Mouse (Mus musculus) ES-E14 (cell line): Measurements from ENCODE around the gene Pbdc1. TPM values are rescaled to one million over a fixed set of nuclear protein-coding genes. Genes with fewer than 3 reads are reported as not detected.
A peak's percentile ranks its signal among the peaks of the same experiment; 100 is the strongest.

Source experiments
- DNase-seq: peaks from one replicate; pipeline ENCODE4 v3.0.0-alpha.2; 2013; ENCODE audit warnings: low read depth, low spot score
- H3K27ac ChIP-seq: 2 replicates; pipeline ENCODE4 v1.5.1; 2012; ENCODE audit warnings: low read depth, mild to moderate bottlenecking, low read length, moderate library complexity, mixed read lengths; ENCODE audit not compliant: poor library complexity, insufficient read depth, severe bottlenecking
- H3K36me3 ChIP-seq: 2 replicates; pipeline ENCODE4 v1.6.1; 2012; ENCODE audit warnings: mild to moderate bottlenecking, low read length, moderate library complexity, mixed read lengths; ENCODE audit not compliant: control insufficient read depth, poor library complexity, insufficient read depth, severe bottlenecking
- H3K4me1 ChIP-seq, 2 experiments: fragments of 150-350 bp in 1 of 2; sonication (generic) in 1 of 2; 2 replicates each; pipeline ENCODE4 v1.6.1; 2012; ENCODE audit warnings: low read length in 2 of 2, mild to moderate bottlenecking in 1 of 2, mixed read lengths in 1 of 2; ENCODE audit not compliant: control insufficient read depth in 2 of 2, insufficient read depth in 2 of 2, poor library complexity in 1 of 2
- H3K4me3 ChIP-seq, 2 experiments: fragments of 150-350 bp in 1 of 2; sonication (generic) in 1 of 2; 2 replicates each; pipeline ENCODE4 v1.5.1; 2012; ENCODE audit warnings: low read length in 2 of 2, low read depth in 1 of 2, mild to moderate bottlenecking in 1 of 2, mixed read lengths in 1 of 2; ENCODE audit not compliant: insufficient read depth in 1 of 2, poor library complexity in 1 of 2, severe bottlenecking in 1 of 2
- H3K9ac ChIP-seq: 2 replicates; pipeline ENCODE4 v1.6.1; 2012; ENCODE audit warnings: low read depth, mild to moderate bottlenecking, low read length, mixed read lengths; ENCODE audit not compliant: poor library complexity, insufficient read depth, severe bottlenecking
- H3K9me3 ChIP-seq: fragments of 150-350 bp; sonication (generic); 2 replicates; pipeline ENCODE4 v1.6.1; 2012; ENCODE audit warnings: low read depth, mild to moderate bottlenecking, low read length; ENCODE audit not compliant: control insufficient read depth, insufficient read depth
- CHD2 ChIP-seq: IDR thresholded peaks from 2 replicates; pipeline ENCODE4 v1.6.1; 2014; ENCODE audit warnings: mild to moderate bottlenecking, low read depth, low read length, inconsistent platforms
- HCFC1 ChIP-seq: IDR thresholded peaks from 2 replicates; pipeline ENCODE4 v1.6.1; 2012; ENCODE audit warnings: low read length, inconsistent platforms, borderline replicate concordance; ENCODE audit not compliant: insufficient read depth
- MAFK ChIP-seq: IDR thresholded peaks from 2 replicates; pipeline ENCODE4 v1.6.1; 2014; ENCODE audit warnings: mild to moderate bottlenecking, low read depth, low read length, inconsistent platforms; ENCODE audit not compliant: insufficient read depth
- ZC3H11A ChIP-seq: IDR thresholded peaks from 2 replicates; pipeline ENCODE4 v1.6.1; 2012; ENCODE audit warnings: low read depth, mild to moderate bottlenecking, inconsistent platforms, low read length, borderline replicate concordance
- ZNF384 ChIP-seq: IDR thresholded peaks from 2 replicates; pipeline ENCODE4 v1.6.1; 2012; ENCODE audit warnings: low read depth, low read length, inconsistent platforms
- in situ Hi-C, 2 experiments: fragments of 600-800 bp; cut with MboI; formaldehyde crosslinking; loops; one replicate each; pipeline ENCODE4 v1.15.1; 2025; ENCODE audit warnings: low sequenced_read_pairs in 2 of 2, inconsistent platforms in 1 of 2; ENCODE audit not compliant: unreplicated experiment in 2 of 2
- total RNA-seq: library from RNA; depleted of rRNA; stranded (reverse); fragments of 300-350 nt; gene quantifications from 2 replicates; pipeline ENCODE4 v1.2.3, GENCODE M21; 2012; rRNA removed

Gene Pbdc1
- total RNA-seq, result 32.9 and 43.0 TPM in 2 replicates

DNA sequence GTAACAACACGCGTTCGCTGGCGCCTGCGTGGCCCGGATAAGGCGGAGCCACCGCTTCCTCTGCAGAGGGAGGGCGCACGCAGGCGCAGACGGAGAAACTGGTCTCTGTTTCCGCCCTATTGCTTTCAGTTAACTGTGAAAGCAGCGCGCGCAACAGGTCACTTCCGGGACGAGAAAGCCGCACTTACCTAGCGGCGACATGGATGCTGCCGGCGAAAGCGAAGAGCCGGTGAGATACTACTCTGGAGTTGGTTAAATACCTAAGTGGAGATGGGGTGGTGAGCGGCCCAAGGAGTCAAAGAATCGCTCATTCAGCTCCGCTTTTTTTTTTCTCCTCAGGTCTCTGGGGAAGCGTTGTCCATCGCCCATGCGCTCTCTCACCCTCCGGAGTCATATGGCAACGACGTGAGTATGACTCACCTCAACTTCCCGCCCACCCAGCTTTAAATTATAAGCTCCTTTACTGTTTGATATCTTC, at the start of gene Pbdc1:
TSS of gene Pbdc1 (plus strand) at position 142 of the 478 bp plus-strand sequence.
- Histone ChIP-seq H3K36me3 (peaks cover 3% of the 10 kb centered on the region; the same call in 1 of the 2 replicates), H3K27ac (peak within 1 kb of the TSS; percentile 57; the same call in 1 of the 2 replicates), H3K4me1 (no peaks in the 10 kb centered on the region), H3K4me3 (peak within 1 kb of the TSS; percentile 80 to 95), H3K9me3 (no peaks in the 10 kb centered on the region), H3K9ac (peak within 1 kb of the TSS; percentile 92)
- in situ Hi-C loops, result no loop called here
- DNase-seq, result peak; percentile 71
- TF ChIP-seq HCFC1 (no peak), ZNF384 (no peak), MAFK (no peak), ZC3H11A (no peak), CHD2 (no peak)

DNA sequence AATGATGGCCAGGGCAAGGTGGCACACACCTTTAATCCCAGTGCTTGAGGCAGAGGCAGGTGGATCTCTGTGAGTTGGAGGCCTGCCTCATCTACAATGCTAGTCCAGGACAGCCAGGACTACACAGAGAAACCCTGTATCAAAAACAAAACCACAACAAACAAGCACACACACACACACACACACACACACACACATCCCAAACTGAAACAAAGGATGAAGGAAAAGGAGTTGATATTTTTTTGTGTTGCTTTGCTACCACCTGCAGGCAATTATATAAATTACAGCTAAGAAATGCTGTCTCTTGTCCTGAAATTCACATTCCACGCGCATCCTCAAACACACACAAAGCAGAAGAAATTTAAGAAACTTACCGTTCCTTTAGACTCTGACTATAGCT, 41.9 kb upstream of the Pbdc1 start:
- Histone ChIP-seq H3K4me3 (no peak overlapping the region), H3K36me3 (no peaks in the 10 kb centered on the region), H3K9ac (no peak overlapping the region), H3K9me3 (no peaks in the 10 kb centered on the region), H3K4me1 (no peaks in the 10 kb centered on the region), H3K27ac (no peak overlapping the region)
- DNase-seq, result peak; percentile 2
- in situ Hi-C loops, result no loop called here
- TF ChIP-seq CHD2, result no peak
- TF ChIP-seq HCFC1, result no peak
- TF ChIP-seq MAFK, result no peak
- no peak for TF ChIP-seq ZNF384
- no peak for TF ChIP-seq ZC3H11A

- H3K36me3 ChIP-seq, result peaks cover 8% of the 10 kb centered on the region
- no peak overlapping the region for H3K9ac ChIP-seq
- no peak overlapping the region for H3K27ac ChIP-seq
- no peaks in the 10 kb centered on the region for H3K9me3 ChIP-seq
- no peak for TF ChIP-seq ZNF384
- TF ChIP-seq HCFC1, result no peak
- TF ChIP-seq ZC3H11A, result no peak
- no peak for TF ChIP-seq CHD2
- TF ChIP-seq MAFK, result no peak
- H3K4me1 ChIP-seq, result no peaks in the 10 kb centered on the region
- in situ Hi-C loops, result no loop called here
- H3K4me3 ChIP-seq, result no peak overlapping the region
- no peak for DNase-seq
Observed at GRCm38 (mm10) chrX:105064294-105064693, 15.3 kb upstream of the Pbdc1 start.

GRCm38 (mm10) chrX:105064801-105065200, 14.8 kb upstream of the Pbdc1 start:
- TF ChIP-seq CHD2 (no peak), MAFK (no peak), ZNF384 (no peak), ZC3H11A (no peak), HCFC1 (no peak)
- no peak for DNase-seq
- Histone ChIP-seq H3K36me3 (peaks cover 5% of the 10 kb centered on the region), H3K27ac (no peak overlapping the region), H3K9me3 (no peaks in the 10 kb centered on the region), H3K4me3 (no peak overlapping the region), H3K9ac (no peak overlapping the region), H3K4me1 (no peaks in the 10 kb centered on the region)
- in situ Hi-C loops, result no loop called here

DNA sequence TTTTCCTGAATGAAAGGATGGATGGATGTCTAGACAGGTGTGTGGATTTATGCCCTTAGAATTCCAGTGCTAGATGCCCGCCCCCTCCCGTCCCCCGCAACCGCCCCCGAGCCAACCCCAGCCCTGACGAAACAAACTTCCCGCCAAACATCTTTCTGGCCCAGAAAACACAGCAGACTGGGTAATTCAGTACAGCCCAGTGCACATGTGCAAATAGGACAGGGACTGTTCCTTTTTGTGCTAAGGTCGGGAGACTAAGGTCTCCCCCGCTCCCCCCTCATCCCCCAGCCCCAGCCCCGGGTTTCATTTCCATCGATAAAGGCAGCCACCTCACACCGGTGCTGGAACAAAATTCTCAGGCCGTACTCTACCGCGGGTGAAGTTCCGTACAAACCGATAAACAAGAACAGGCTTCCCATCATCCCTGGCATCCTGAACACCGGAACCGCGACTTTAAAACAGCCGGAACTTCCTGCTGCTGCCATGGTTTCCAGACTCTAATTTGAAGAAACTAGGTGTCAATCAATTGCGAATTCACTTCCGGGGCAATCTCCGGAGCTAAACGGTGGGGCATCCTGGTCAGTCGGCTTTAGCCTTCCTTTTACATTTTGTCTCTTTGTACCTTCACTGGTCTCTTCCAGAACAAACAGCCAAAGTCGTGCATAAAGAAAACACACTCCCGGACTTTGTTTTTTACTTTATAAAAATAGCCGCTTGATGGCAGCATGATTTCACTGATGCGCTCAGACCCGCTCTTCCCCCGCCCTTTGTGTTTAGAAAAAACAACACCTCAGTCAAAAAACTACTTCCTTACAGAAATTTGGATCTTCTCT, 9.7 kb upstream of the Pbdc1 start:
- in situ Hi-C loops, result no loop called here
- DNase-seq, result peak; percentile 55
- Histone ChIP-seq H3K27ac (peak overlapping the region; percentile 71; the same call in 1 of the 2 replicates), H3K4me3 (peak overlapping the region; percentile 86 to 91), H3K4me1 (no peaks in the 10 kb centered on the region), H3K36me3 (peaks cover 2% of the 10 kb centered on the region; the same call in 1 of the 2 replicates), H3K9ac (peak overlapping the region; percentile 63), H3K9me3 (no peaks in the 10 kb centered on the region)
- TF ChIP-seq ZNF384 (peak; percentile 100), MAFK (0 out of 2 replicates have a peak, but pooled peaks have one; percentile 35), HCFC1 (peak; percentile 73; the same call in 1 of the 2 replicates), CHD2 (peak; percentile 82), ZC3H11A (no peak)
